Mouse (Mus musculus) embryonic fibroblast, embryonic 13.5 days (primary cell): ENCODE data around the gene Cenpu.

ENCODE experiments used
- CTCF ChIP-seq: IDR thresholded peaks from 2 replicates; pipeline ENCODE4 v1.5.1; 2011; ENCODE audit warnings: mild to moderate bottlenecking, control low read depth, low read length, moderate library complexity, borderline replicate concordance; ENCODE audit not compliant: insufficient read depth
- POLR2A ChIP-seq: IDR thresholded peaks from 2 replicates; pipeline ENCODE4 v1.6.1; 2011; ENCODE audit warnings: low read depth, mild to moderate bottlenecking, control low read depth, low read length, moderate library complexity

DNA sequence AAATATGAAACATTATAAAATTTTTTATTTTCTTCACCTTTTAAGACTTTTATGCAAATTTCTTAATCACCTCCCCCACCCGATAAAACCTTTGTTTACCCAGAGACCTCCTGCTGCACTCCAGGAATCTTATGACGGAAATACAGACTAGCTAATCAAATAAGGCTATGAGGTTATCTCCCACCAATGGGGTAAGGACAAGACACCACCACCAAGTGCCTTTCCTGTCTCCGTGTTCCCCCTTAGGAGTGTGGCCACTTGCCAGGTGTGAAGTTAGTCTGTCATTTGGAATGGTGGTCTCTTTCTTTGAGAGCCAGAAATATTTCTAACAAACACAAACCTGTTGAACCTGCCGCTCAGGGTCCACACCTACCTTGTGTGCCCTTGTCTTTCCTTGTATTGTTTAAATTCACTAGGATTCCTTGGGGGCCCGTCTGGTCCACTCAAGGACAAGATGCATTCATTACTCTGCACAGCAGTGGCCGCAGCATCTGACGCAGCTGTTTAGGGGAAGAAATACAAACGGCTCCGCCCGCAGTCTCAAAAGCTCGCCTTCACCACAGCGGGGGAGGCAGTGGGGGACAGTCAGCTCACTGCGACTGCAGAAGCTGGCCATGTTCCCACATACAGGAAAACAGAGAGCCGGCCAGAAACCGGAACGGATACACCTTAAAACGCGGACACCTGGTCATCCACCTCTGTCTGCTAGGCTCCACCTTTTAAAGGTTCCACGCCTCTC, 49.3 kb upstream of the Cenpu start:
- TF ChIP-seq CTCF (no peak), POLR2A (no peak)
